Mouse (Mus musculus): ENCODE results near the gene Rln3. TPM values are rescaled to one million over a fixed set of nuclear protein-coding genes. Genes with fewer than 3 reads are reported as not detected.
A peak's percentile ranks its signal among the peaks of the same experiment; 100 is the strongest.
"Not testable (repeated sequence)": the region's sequence is repeated elsewhere in the genome, so short reads cannot be mapped to it uniquely, and the experiment has no call there.

Rln3 gene
- polyA plus RNA-seq, 1 experiment from 2014 or later, result not detected

- Histone ChIP-seq H3K27ac (peak overlapping the region; percentile 50; the same call in 1 of the 2 replicates), H3K9ac (ENCODE audit: low read depth, low read length) (peak overlapping the region; percentile 57), H3K27me3 (ENCODE audit: insufficient read depth, low read length) (peaks cover 24% of the 10 kb centered on the region), H3K4me1 (replicated peaks; ENCODE audit: insufficient read depth, low read length) (peaks cover 24% of the 10 kb centered on the region), H3K9me3 (replicated peaks; ENCODE audit: low read length) (no peaks in the 10 kb centered on the region), H3K4me2 (ENCODE audit: low read length) (peak overlapping the region; percentile 97), H3K36me3 (ENCODE audit: insufficient read depth, low read length) (no peaks in the 10 kb centered on the region), H3K4me3 (replicated peaks; ENCODE audit: low read depth, low read length) (peak overlapping the region; percentile 47)
- ATAC-seq (replicated peaks; ENCODE audit: low FRiP score, low read depth) (peak; percentile 26; the same call in 1 of the 2 replicates), DNase-seq (ENCODE audit: low spot score) (peak; percentile 71)
- 2% methylated on average over 83 of the region's 83 CpGs for WGBS
- TF ChIP-seq CTCF (IDR thresholded peaks at IDR 0.05; ENCODE audit: low read depth), result peak; percentile 69
Measured at GRCm38 (mm10) chr8:84010625-84011611, 33.9 kb downstream of the Rln3 start.

- no peaks in the 10 kb centered on the region for H3K9me3 ChIP-seq (replicated peaks; ENCODE audit: low read length)
- H3K4me1 ChIP-seq (replicated peaks; ENCODE audit: insufficient read depth, low read length), result peaks cover 28% of the 10 kb centered on the region
- WGBS, result under 1% methylated on average over 11 of the region's 11 CpGs
- ATAC-seq (replicated peaks; ENCODE audit: low FRiP score, low read depth) (no peak; the same call in 1 of the 2 replicates), DNase-seq (ENCODE audit: low spot score) (peak; percentile 94)
- no peak overlapping the region for H3K4me3 ChIP-seq (replicated peaks; ENCODE audit: low read depth, low read length)
- TF ChIP-seq CTCF (IDR thresholded peaks at IDR 0.05; ENCODE audit: low read depth), result peak; percentile 99
- H3K27me3 ChIP-seq (ENCODE audit: insufficient read depth, low read length), result peaks cover 24% of the 10 kb centered on the region
- no peak overlapping the region for H3K9ac ChIP-seq (ENCODE audit: low read depth, low read length)
- H3K27ac ChIP-seq, result no peak overlapping the region
- 0 out of 2 replicates have a peak overlapping the region, but pooled peaks have one; percentile 97 for H3K4me2 ChIP-seq (ENCODE audit: low read length)
- H3K36me3 ChIP-seq (ENCODE audit: insufficient read depth, low read length), result no peaks in the 10 kb centered on the region
Measured at GRCm38 (mm10) chr8:84009876-84010275, 34.9 kb downstream of the Rln3 start.

- no peak for ATAC-seq (replicated peaks; ENCODE audit: low FRiP score, low read depth)
- Histone ChIP-seq H3K4me1 (replicated peaks; ENCODE audit: insufficient read depth, low read length) (peaks cover 34% of the 10 kb centered on the region), H3K9me3 (replicated peaks; ENCODE audit: low read length) (no peaks in the 10 kb centered on the region), H3K4me2 (ENCODE audit: low read length) (no peak overlapping the region), H3K27ac (no peak overlapping the region), H3K9ac (ENCODE audit: low read depth, low read length) (no peak overlapping the region), H3K4me3 (replicated peaks; ENCODE audit: low read depth, low read length) (no peak overlapping the region), H3K27me3 (ENCODE audit: insufficient read depth, low read length) (peaks cover 24% of the 10 kb centered on the region), H3K36me3 (ENCODE audit: insufficient read depth, low read length) (no peaks in the 10 kb centered on the region)
- no peak for DNase-seq (ENCODE audit: low spot score)
- 34% methylated on average over 7 of the region's 7 CpGs for WGBS
- TF ChIP-seq CTCF (IDR thresholded peaks at IDR 0.05; ENCODE audit: low read depth), result peak; percentile 62
Measured at GRCm38 (mm10) chr8:84008362-84008761, 36.4 kb downstream of the Rln3 start.

- H3K9me3 ChIP-seq (replicated peaks; ENCODE audit: low read length); H3K4me2 ChIP-seq (ENCODE audit: low read length); ATAC-seq (replicated peaks; ENCODE audit: low FRiP score, low read depth); H3K36me3 ChIP-seq (ENCODE audit: insufficient read depth, low read length); H3K4me3 ChIP-seq (replicated peaks; ENCODE audit: low read depth, low read length); DNase-seq (ENCODE audit: low spot score); H3K9ac ChIP-seq (ENCODE audit: low read depth, low read length); H3K27me3 ChIP-seq (ENCODE audit: insufficient read depth, low read length): not testable (repeated sequence)
- Histone ChIP-seq H3K27ac (peak overlapping the region; percentile 85; the same call in 1 of the 2 replicates), H3K4me1 (replicated peaks; ENCODE audit: insufficient read depth, low read length) (peaks cover 13% of the 10 kb centered on the region)
- 93% methylated on average over 7 of the region's 7 CpGs for WGBS
Measured at GRCm38 (mm10) chr8:84005502-84005901, 39.3 kb downstream of the Rln3 start.

GRCm38 (mm10) chr8:84004533-84005201, 40.1 kb downstream of the Rln3 start:
- ATAC-seq (replicated peaks; ENCODE audit: low FRiP score, low read depth) (peak; percentile 82), DNase-seq (ENCODE audit: low spot score) (peak; percentile 95)
- peak overlapping the region; percentile 85 for H3K4me2 ChIP-seq (ENCODE audit: low read length)
- H3K27ac ChIP-seq, result peak overlapping the region; percentile 85
- no peak for TF ChIP-seq CTCF (IDR thresholded peaks at IDR 0.05; ENCODE audit: low read depth)
- 0% methylated on average over 30 of the region's 30 CpGs for WGBS
- H3K36me3 ChIP-seq (ENCODE audit: insufficient read depth, low read length), result 0 out of 2 replicates have a peak, but pooled peaks cover 8% of the 10 kb centered on the region
- peak overlapping the region; percentile 50 for H3K4me3 ChIP-seq (replicated peaks; ENCODE audit: low read depth, low read length)
- H3K9ac ChIP-seq (ENCODE audit: low read depth, low read length), result peak overlapping the region; percentile 60
- no peaks in the 10 kb centered on the region for H3K9me3 ChIP-seq (replicated peaks; ENCODE audit: low read length)
- H3K4me1 ChIP-seq (replicated peaks; ENCODE audit: insufficient read depth, low read length), result peaks cover 11% of the 10 kb centered on the region
- H3K27me3 ChIP-seq (ENCODE audit: insufficient read depth, low read length), result no peaks in the 10 kb centered on the region

Measured in kidney, postnatal 0 days (tissue).